Mouse (Mus musculus): ENCODE results near the gene Sptb. TPM values are rescaled to one million over a fixed set of nuclear protein-coding genes. Genes with fewer than 3 reads are reported as not detected.
A peak's percentile ranks its signal among the peaks of the same experiment; 100 is the strongest.

Sptb gene
- total RNA-seq, 2 experiments from 2014 or later: 75.3 to 82.1 TPM

DNA sequence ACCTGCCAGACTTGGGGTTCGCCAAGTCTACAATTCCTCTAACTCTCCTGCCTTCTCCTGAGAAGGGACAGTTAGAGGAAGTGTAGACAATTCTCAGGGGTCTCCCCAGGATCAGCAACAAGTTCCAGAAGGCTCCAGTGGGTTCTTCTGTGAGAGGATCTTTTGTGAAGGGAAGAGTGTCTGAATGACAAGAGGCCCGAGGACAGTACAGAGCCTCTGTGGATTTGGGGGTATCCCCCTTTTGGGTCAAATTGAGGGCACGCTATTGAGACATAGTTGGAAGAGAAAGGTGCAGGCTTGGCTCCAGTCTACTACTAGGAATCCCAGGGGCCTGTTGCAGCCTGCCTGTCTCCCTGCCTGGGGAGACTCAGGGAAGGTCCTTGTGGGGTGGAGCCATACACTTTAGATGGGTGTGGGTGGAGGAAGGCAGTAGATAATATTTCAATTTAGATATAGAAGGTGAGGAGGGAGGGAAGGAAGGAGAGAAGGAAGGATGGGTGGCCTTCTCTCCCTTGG is 155.4 kb downstream of the Sptb start:
- intact Hi-C loops (cut with DNase I): no loop called here
- no peak for DNase-seq (ENCODE audit: low spot score in 2 of 2)

GRCm38 (mm10) chr12:76554392-76554791 is 156.0 kb downstream of the Sptb start:
- intact Hi-C loops (cut with DNase I): no loop called here
- DNase-seq (ENCODE audit: low spot score in 2 of 2): no peak

- no peak for DNase-seq (ENCODE audit: low spot score in 2 of 2)
Observed at GRCm38 (mm10) chr12:76553917-76554316, 156.4 kb downstream of the Sptb start.

DNA sequence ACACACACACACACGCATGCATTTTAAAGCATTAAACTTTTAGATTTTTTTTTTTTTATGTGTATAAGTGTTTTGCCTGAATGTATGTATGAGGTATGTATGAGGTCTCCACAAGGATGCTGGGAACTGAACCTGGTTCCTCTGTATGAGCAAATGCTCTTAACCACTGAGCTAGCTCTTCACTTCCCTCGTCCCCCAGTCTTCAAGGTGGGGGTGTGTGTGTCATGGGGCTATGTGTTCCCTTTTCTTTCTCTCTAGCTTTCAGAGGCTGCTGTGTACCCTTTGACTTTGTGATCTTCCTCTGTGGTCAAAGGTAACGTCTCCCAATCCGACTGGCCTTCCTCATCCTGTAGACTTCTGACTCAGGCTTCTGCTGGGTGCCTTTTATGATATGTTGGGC is 157.4 kb downstream of the Sptb start:
- intact Hi-C loops (cut with DNase I): no loop called here
- no peak for DNase-seq (ENCODE audit: low spot score in 2 of 2)

More at GRCm38 (mm10) chr12:76553917-76554316, 156.4 kb downstream of the Sptb start:
- intact Hi-C loops (cut with DNase I): no loop called here

- intact Hi-C loops (cut with DNase I): no loop called here
- no peak for DNase-seq (ENCODE audit: low spot score in 2 of 2)
Observed at GRCm38 (mm10) chr12:76552321-76552720, 158.0 kb downstream of the Sptb start.

DNA sequence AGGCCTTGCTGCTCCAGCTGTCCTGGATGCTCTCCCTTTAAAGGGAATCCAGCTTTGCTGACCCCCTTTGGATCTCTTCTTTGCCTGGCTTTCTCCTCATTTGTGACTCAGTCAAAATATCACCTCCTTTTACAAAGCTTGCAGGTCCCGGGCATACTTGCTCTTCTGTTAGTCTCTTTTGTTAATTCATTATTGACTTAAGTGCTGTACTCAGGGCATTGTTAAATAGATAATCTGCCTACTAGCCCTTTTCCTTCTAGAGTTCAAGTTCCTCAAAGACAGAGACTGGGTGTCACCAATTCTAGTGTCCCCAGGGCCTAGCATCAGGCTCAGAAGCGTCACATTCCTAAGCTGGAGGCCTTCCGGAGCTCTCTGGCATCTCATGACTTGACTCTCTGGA is 161.1 kb downstream of the Sptb start:
- no peak for DNase-seq (ENCODE audit: low spot score in 2 of 2)
- intact Hi-C loops (cut with DNase I): loop anchor here (5.0 kb wide), 1 partner anchor 182 kb away; the partner anchor contains the start of gene Zbtb25

- intact Hi-C loops (cut with DNase I): loop anchor here (5.0 kb wide), 1 partner anchor 181 kb away; the partner anchor contains the start of gene Zbtb25
- no peak for DNase-seq (ENCODE audit: low spot score in 2 of 2)
Observed at GRCm38 (mm10) chr12:76548082-76548423, 162.3 kb downstream of the Sptb start.

DNA sequence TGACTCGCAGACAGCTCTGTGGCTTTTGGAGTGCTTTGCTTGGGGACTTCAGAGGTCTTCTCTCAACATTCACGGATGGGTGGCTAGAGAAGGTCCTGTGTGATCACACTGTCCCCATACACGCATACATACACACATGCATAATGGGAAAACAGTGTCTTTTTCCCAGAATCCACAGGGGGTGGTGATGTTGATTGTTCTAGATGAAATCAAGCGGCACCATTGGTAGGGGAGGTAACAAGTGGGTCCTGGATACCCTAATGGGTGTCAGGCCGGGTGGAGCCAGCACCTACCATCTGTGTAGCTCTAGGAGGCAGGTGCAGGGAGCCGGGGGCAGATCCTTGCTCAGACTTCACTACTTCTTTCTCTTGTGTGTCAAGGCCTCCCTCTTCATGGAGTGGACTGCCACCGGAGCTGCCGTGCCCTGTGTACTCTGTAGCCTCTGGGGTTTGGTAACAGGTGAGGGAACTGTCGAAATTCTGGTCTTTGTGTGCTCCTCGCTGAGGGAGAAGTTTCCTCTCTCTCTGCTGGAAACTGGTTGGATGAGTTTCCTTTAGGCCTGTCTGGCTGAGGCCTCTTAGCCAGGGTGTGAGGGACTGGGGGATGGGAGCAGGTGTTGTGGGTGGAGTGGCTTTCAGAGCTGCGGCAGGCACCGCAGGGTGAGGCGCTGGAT is 162.8 kb downstream of the Sptb start:
- no peak for DNase-seq (ENCODE audit: low spot score in 2 of 2)
- intact Hi-C loops (cut with DNase I): loop anchor here (2.0 to 5.0 kb wide), 2 partner anchors 47 to 180 kb away; partner anchors contain the start of gene Zbtb25

DNA sequence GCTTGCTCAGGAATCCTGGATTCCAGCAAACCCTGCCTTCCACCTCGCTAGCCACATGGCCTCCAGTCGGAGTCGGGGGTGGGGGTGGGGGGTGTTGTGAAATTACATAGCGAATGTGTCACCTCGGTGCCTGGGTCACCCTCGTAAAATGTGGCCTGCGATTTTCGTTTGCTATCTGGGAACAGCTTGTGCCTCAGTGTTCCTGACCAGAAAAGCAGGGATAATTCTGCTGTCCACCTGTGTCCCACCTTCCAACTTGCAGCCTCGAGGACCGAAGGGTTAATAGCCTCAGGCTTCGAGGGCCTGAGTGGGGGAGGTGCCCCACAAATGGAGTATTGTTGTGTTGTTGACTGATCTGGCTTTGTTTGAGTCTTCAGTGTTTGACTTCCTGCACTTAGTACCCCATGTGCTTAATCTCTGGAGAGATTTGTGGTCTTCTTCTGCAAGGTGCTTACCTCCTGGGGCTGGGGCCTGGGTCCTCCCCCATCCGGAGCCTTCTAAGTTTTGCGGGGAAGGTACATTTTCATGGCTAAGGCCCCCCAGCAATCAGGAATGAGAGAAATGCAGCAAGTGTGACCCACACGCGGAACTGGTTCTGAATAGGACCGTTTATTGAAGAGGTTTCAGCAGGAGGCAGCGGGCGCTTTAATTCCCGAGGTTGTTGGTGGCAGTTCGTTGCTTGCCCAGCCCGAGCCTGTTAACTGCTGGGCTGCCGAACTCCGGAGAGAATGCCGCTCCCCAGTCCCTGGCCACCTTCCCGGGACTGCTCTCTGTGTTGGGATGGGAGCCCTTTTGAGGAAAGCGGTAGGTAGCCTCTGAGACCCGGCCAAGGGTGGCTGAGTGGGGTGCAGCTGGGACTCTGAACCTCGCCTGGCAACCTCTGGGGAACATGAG is 163.7 kb downstream of the Sptb start:
- DNase-seq (ENCODE audit: low spot score in 2 of 2): peak in 1 of 2 experiments; percentile 29
- intact Hi-C loops (cut with DNase I): loop anchor here (2.0 to 5.0 kb wide), 2 partner anchors 48 to 179 kb away; partner anchors contain the start of gene Zbtb25

DNA sequence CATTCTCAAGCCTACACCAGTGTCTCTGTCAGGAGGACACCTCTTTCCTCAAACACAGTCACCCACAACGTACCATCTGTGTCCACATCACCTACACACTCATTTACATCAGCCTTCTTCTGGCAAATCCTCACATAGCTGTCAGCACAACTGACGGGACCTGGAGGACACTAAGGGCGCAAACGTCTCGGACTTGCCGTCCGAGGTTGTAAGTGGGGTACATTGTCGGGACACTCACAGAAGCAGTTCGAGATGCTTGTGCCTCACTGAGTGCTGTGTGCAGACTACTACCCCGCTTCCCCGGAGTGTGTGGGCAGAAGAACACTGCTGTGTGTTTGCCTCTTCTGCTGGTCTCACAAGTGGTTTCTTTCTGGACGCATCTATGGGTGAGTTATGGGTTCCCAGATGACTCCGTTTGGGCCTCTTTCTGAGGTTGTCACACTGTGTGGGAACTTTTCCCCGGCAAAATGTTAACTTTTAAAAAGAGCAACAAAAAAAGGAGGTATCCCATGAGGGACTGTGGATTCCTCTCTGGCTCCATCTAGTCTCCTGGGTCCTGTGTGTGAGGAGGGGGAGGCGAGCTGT is 164.5 kb downstream of the Sptb start:
- intact Hi-C loops (cut with DNase I): loop anchor here (2.0 to 5.0 kb wide), 2 partner anchors 49 to 179 kb away; partner anchors contain the start of gene Zbtb25
- peak; percentile 21 to 73 for DNase-seq (ENCODE audit: low spot score in 2 of 2)

DNA sequence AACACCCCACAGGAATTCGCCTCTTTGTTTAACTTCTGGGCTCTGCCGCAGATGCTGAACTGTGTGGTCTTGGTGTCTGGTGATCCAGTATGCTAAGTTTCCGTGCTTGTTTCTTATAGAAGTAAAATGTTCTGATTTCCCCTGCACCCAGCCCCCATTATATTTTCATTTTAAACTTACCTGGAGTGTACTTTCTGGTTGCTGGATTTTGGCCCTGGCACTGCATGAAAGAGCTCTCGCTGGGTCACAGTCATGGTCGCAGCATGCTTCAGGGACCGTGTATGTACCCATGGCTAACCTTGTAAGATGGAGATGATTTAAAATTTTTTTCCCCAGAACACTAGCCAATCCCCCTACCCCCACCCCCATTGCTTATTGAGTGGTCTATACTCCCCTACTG is 168.5 kb downstream of the Sptb start:
- intact Hi-C loops (cut with DNase I): no loop called here
- DNase-seq (ENCODE audit: low spot score in 2 of 2): no peak

GRCm38 (mm10) chr12:76541475-76541874 is 168.9 kb downstream of the Sptb start:
- intact Hi-C loops (cut with DNase I): no loop called here
- no peak for DNase-seq (ENCODE audit: low spot score in 2 of 2)

GRCm38 (mm10) chr12:76540701-76541221 is 169.6 kb downstream of the Sptb start:
- no peak for DNase-seq (ENCODE audit: low spot score in 2 of 2)
- intact Hi-C loops (cut with DNase I): no loop called here

GRCm38 (mm10) chr12:76540169-76540568 is 170.2 kb downstream of the Sptb start:
- no peak for DNase-seq (ENCODE audit: low spot score in 2 of 2)
- intact Hi-C loops (cut with DNase I): no loop called here

DNA sequence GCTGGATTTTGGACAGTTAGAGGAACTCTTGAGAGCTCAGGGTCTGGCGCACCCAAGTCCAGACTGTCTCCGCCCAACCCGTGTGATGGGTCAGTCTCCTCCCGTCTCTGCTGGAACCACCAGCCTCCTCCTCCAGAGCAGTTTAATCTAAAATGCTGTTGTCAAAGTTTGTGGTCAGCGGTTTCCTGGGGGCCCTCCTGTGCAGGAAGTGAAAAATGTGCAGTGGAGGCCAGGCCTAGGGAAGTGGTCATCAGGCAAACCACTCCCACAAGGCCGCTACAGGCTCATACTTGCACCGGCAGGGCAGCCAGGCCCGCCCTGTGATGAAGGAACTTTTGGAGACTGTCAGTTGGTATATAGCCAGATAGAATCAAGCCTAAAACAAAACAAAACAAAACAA is 172.9 kb downstream of the Sptb start:
- DNase-seq (ENCODE audit: low spot score in 2 of 2): no peak
- intact Hi-C loops (cut with DNase I): no loop called here

GRCm38 (mm10) chr12:76536591-76537153 is 173.7 kb downstream of the Sptb start:
- intact Hi-C loops (cut with DNase I): no loop called here
- no peak for DNase-seq (ENCODE audit: low spot score in 2 of 2)

DNA sequence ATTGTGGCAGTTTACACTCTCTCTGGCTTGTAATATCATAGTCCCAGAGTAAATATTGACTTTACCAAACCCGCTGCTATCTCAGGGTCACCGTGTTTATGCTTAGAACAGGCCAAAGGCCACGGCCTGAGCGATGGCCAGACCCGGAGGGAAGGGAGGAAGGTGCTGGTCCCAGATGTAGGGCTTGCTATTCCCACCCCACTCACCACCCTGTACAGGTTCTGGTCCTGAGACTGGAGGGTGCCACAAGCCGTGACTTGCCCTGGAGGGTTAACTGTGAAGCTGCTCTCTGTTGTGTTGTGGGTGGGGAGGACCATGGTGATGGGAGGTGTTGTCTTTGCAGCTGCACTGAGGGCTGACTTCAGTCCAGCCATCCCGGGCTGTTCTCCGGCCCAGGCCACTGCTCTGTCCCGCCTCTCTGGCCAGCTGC is 174.9 kb downstream of the Sptb start:
- DNase-seq (ENCODE audit: low spot score in 2 of 2): peak in 1 of 2 experiments; percentile 18
- intact Hi-C loops (cut with DNase I): no loop called here

DNA sequence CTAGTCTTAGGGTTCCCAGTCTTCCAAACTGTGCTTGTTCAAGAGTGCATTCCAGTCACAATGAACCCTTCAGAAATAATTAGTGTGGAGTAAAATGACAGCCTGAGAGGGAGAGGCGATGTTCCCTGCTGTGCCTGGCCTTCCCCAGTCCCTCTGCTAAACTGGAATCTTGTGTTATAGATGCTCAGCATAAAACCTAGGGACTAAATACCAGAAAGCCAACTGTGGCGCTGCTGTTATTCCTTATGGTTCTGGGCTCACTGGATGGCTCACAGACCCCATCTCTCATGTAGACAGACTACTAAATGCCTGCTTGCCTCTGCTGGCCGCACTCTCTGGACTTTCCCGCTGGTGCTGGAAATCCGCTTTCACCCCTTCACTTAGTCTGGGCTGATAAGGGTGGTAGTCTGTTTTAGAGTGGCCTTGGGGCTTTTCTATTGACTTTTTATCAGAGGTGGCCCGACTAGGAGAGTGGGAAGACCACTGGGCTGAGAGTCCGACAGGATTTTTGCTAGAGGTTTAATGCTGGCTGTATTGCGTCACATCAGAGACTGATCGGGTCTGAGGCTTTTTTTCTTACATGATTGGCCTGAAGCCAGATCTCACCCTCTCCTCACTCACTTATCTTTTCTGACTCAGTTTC is 175.6 kb downstream of the Sptb start:
- intact Hi-C loops (cut with DNase I): no loop called here

GRCm38 (mm10) chr12:76534233-76534632 is 176.1 kb downstream of the Sptb start:
- no peak for DNase-seq (ENCODE audit: low spot score in 2 of 2)
- intact Hi-C loops (cut with DNase I): no loop called here

More for the DNA sequence above, 175.6 kb downstream of the Sptb start:
- no peak for DNase-seq (ENCODE audit: low spot score in 2 of 2)

All from left cerebral cortex, postnatal 25 days (tissue).